Mouse (Mus musculus) 3T3-L1 (cell line): Measurements from ENCODE around the gene Gabrg2.

ENCODE experiments used
- DNase-seq: peaks from one replicate; pipeline ENCODE4 v3.0.0-alpha.2; 2015; ENCODE audit warnings: low read depth, low spot score

Gabrg2 gene

DNA sequence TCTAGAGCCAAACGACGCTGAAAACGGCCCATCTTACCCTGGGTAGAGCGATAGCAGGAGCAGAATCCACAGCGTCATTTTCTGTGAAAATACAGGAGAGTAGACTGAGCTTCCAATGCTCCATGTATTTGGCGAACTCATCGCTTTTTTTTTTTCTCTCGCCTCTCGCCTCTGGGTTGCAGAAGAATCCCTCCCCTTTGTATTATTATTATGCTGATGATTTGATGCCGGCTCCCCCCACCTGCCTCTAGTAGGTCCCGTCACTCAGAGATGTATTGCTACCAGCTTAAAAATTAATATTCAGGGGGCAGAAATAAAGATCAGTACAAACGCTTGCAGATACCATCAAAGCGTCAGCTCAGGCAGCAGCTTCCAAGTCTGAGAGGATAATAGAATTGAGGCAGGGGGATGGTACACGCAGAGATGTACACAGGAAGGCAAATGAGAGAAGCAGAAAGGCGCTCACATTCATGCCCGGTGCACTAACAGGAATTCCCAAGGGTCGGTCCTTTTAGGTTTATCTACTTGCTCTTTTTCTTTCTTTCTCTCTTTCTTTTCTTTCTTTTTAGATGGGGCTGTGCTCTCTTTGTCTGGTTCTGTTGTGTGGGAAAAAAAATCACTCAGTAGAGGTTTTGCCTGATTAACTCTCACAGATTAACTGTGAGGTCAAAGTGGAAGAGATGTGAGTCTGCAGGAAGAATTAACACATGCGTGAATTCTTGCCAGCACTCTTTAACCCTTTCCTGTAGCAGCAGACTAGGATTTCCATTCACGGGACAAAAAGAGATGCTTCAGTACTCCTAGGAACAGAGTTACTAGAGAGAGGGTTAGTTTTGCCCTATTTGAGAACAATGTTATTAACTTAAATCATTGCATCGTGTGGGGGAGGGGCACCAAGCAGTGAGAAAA, at the start of gene Gabrg2:
TSS of gene Gabrg2 (minus strand) at position 668 of the 909 bp plus-strand sequence.
- no peak for DNase-seq

GRCm38 (mm10) chr11:42048201-42048600, 47.5 kb upstream of the Gabrg2 start:
- DNase-seq: no peak

GRCm38 (mm10) chr11:41999468-41999881, 1.2 kb downstream of the Gabrg2 start:
- peak; percentile 53 for DNase-seq

DNA sequence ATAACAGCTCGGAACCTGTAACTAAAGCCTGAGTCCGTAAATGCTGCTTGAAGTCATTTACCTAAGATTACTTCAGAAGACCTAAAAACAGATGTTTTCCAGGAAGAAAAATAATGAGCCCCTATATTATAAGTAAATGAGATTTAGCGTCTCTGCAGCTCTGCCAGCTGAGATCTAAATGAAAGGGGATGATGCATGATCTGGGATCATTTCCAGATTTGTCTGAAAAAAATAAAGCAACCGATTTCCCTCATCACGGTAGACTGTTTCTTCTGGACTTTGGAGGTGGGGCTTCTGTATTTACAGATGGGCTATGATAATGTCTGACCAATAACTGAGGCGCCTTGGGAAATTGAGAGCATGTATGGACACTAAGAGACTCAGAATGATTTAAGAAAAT, 20.5 kb downstream of the Gabrg2 start:
- peak; percentile 1 for DNase-seq

GRCm38 (mm10) chr11:41968595-41968994, 32.1 kb downstream of the Gabrg2 start:
- DNase-seq: no peak

DNA sequence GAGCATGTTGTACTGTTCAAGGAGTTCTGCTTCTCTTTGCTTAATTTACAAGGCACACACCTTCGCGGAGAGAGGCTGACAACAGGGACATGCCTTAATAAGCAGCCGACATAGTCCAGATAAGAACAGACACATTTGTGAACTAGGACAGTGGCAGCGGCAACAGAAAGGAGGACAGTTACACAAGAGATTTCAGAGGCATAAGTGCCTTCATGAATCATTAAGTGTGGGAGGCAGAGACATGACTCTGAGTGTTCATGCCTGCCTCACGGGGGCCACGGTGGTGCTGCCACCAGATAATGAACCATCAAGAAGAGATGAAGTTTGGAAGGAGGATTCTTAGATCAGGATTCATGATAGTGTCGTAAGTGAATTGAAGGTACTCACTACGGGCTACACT, 38.0 kb downstream of the Gabrg2 start:
- DNase-seq: no peak

- no peak for DNase-seq
Observed at GRCm38 (mm10) chr11:41953550-41953949, 47.1 kb downstream of the Gabrg2 start.

GRCm38 (mm10) chr11:41951898-41952297, 48.8 kb downstream of the Gabrg2 start:
- DNase-seq: peak; percentile 1

- DNase-seq: no peak
Observed at GRCm38 (mm10) chr11:41945471-41945870, 55.2 kb downstream of the Gabrg2 start.

GRCm38 (mm10) chr11:41937979-41938378, 62.7 kb downstream of the Gabrg2 start:
- no peak for DNase-seq

- DNase-seq: no peak
Observed at GRCm38 (mm10) chr11:41918864-41919263, 81.8 kb downstream of the Gabrg2 start.

DNA sequence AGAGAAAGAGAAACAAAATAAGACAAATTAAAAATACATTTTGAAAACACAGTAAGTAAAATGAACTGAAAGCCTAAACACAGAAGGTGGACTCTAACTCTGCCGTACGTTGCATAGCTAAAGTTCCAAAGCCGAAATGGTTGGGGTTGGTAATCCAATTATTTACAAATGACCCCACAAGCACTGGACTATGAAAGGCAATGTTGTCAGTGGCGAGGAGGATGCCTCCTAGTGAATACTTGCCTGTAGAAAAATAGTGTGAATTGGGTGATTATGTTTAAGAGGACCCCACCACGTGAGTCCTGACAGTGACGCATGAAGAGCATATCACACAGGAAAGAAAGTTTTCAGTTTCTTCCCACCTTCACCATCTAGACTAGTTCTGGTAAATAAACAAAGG, 86.6 kb downstream of the Gabrg2 start:
- DNase-seq: no peak

DNA sequence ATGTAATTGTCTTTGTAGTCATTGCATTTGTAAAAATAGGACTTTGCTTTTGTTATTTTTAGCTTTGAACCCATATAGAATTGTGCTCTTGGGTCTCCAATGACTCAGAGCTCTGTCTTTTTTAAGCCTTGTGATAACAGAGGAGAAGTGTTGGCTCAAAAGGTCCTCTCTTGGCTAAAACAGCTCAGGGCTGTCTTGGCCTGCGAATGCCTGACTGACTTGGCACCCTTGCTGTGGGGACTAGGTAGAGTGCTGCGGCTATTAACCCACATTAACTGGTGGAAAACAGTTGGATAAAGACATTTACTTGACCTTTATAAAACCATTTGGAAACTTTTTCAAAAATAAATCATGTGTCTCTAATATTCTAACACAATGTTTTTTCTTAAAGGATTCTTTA, 97.0 kb downstream of the Gabrg2 start:
- DNase-seq: no peak
